Comparison of ENCODE assay signal across 10 mouse cellular contexts in the genomic region with DNA sequence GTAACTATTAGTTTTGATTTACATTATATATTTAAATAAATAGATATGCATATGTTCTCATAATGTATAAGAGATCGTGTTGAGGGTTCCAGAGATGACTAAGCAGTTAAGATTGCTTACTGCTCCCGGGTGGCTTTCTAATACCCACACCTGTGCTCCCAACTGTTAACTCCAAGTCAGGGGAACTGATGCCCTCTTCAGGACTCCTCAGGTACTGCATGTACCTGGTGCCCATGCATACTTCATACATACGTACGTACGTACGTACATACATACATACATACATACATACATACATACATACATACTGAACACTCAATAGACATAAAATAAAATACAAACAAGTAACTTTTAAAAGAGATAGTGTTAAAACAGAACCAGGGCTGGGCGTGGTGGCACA. TPM values are rescaled to one million over a fixed set of nuclear protein-coding genes. Genes with fewer than 3 reads are reported as not detected.
DNase-seq lines count a peak whose midpoint lies in the region; ATAC-seq and TF ChIP-seq lines count a peak whose summit lies in the region.
"Had no signal": no experiment of that assay in that cellular context is flagged by ENCODE, and none has a peak within 500 bp of the region (broad histone marks: within the 10 kb centered on the region; RNA-seq: fewer than 3 reads in every experiment).

No protein-coding gene starts in this region.

- peak; percentile 6 for DNase-seq in thymus, postnatal 0 days (ENCODE audit: low spot score)
- no peak for DNase-seq in thymus, postnatal 10 days (ENCODE audit: low spot score in 2 of 2)
- peak; percentile 20 for DNase-seq in cerebellum, adult 8-10 months
- DNase-seq in thymus, postnatal 4 days: peak; percentile 27
- no peak for DNase-seq in spleen, adult 12 weeks (ENCODE audit: low spot score)
- DNase-seq: adrenal gland, adult 2 months had no signal

- WGBS in intestine, postnatal 0 days: 89% methylated on average over 7 of the region's 7 CpGs
- WGBS in intestine, embryonic 15.5 days: 91% methylated on average over 7 of the region's 7 CpGs

- TF ChIP-seq CTCF in intestine, postnatal 0 days (IDR thresholded peaks at IDR 0.05; ENCODE audit: low read depth): peak; percentile 60

- H3K4me3 ChIP-seq in intestine, postnatal 0 days (ENCODE audit: low read depth, low read length): no peak overlapping the region
- H3K4me3 ChIP-seq in intestine, embryonic 15.5 days (replicated peaks): no peak overlapping the region
- H3K4me3 ChIP-seq: erythroblast, embryonic 14.5 days; heart, embryonic 13.5 days had no signal

- no peak for ATAC-seq in intestine, postnatal 0 days
- ATAC-seq in intestine, embryonic 15.5 days: no peak

- no peak overlapping the region for H3K9ac ChIP-seq in intestine, postnatal 0 days (ENCODE audit: low read depth, low read length)
- H3K9ac ChIP-seq in intestine, embryonic 15.5 days: no peak overlapping the region
- H3K9ac ChIP-seq: heart, embryonic 13.5 days had no signal

- H3K4me2 ChIP-seq in intestine, postnatal 0 days (replicated peaks; ENCODE audit: low read depth): no peak overlapping the region
- H3K4me2 ChIP-seq in intestine, embryonic 15.5 days (replicated peaks): no peak overlapping the region
- H3K4me2 ChIP-seq: heart, embryonic 13.5 days had no signal

- no peaks in the 10 kb centered on the region for H3K9me3 ChIP-seq in intestine, postnatal 0 days (ENCODE audit: control insufficient read depth)
- H3K9me3 ChIP-seq in intestine, embryonic 15.5 days: no peaks in the 10 kb centered on the region
- H3K9me3 ChIP-seq: heart, embryonic 13.5 days had no signal

- no peaks in the 10 kb centered on the region for H3K27me3 ChIP-seq in intestine, postnatal 0 days (replicated peaks; ENCODE audit: control insufficient read depth, insufficient read depth, low read length)
- no peaks in the 10 kb centered on the region for H3K27me3 ChIP-seq in intestine, embryonic 15.5 days (replicated peaks)
- H3K27me3 ChIP-seq: heart, embryonic 13.5 days had no signal

- H3K36me3 ChIP-seq in intestine, postnatal 0 days (ENCODE audit: control insufficient read depth, insufficient read depth): no peaks in the 10 kb centered on the region
- H3K36me3 ChIP-seq in intestine, embryonic 15.5 days: no peaks in the 10 kb centered on the region
- H3K36me3 ChIP-seq: heart, embryonic 13.5 days had no signal

- no peaks in the 10 kb centered on the region for H3K4me1 ChIP-seq in intestine, postnatal 0 days (replicated peaks; ENCODE audit: control insufficient read depth, insufficient read depth, low read length)
- H3K4me1 ChIP-seq in intestine, embryonic 15.5 days (replicated peaks): no peaks in the 10 kb centered on the region
- H3K4me1 ChIP-seq: heart, embryonic 13.5 days had no signal

- no peak overlapping the region for H3K27ac ChIP-seq in intestine, postnatal 0 days (ENCODE audit: low read depth, low read length)
- no peak overlapping the region for H3K27ac ChIP-seq in intestine, embryonic 15.5 days
- H3K27ac ChIP-seq: heart, embryonic 13.5 days had no signal

RNA-seq across cellular contexts. Expression of a gene that starts 1.4 kb away (rescaled TPM):
- polyA plus RNA-seq in intestine, postnatal 0 days (2015; fragmentation: Nextera tagmentation; extraction: Ambion mirVana): 2.4 and 3.1 TPM in 2 replicates
- polyA plus RNA-seq in intestine, embryonic 15.5 days (2015; fragmentation: Nextera tagmentation; extraction: Ambion mirVana): 6.0 and 6.9 TPM in 2 replicates
- 0.59 and 0.68 TPM in 2 replicates for polyA plus RNA-seq in thymus, postnatal 0 days (2015; fragmentation: Nextera tagmentation; extraction: Ambion mirVana)
- polyA plus RNA-seq: erythroblast, embryonic 14.5 days had no signal

RNA-seq across cellular contexts. Expression of a gene that starts 32.9 kb away (rescaled TPM):
- polyA plus RNA-seq in intestine, postnatal 0 days (2015; fragmentation: Nextera tagmentation; extraction: Ambion mirVana): 16.1 and 17.8 TPM in 2 replicates
- 17.0 and 19.9 TPM in 2 replicates for polyA plus RNA-seq in intestine, embryonic 15.5 days (2015; fragmentation: Nextera tagmentation; extraction: Ambion mirVana)
- polyA plus RNA-seq in thymus, postnatal 0 days (2015; fragmentation: Nextera tagmentation; extraction: Ambion mirVana): 9.5 and 10.7 TPM in 2 replicates
- polyA plus RNA-seq: erythroblast, embryonic 14.5 days had no signal

Comparison
In these comparisons a context has a peak if more than half of its experiments do, and no peak if none do; other contexts are left out.
1. DNase-seq: peak in thymus, postnatal 0 days (single experiment), cerebellum, adult 8-10 months (single experiment) and thymus, postnatal 4 days (single experiment); none in thymus, postnatal 10 days (0 of 2) and spleen, adult 12 weeks (single experiment).